Mouse (Mus musculus): ENCODE measurements around the gene Cd2ap. TPM values are rescaled to one million over a fixed set of nuclear protein-coding genes. Genes with fewer than 3 reads are reported as not detected.

Cd2ap gene
- total and polyA plus RNA-seq, 3 experiments: 18.8 to 36.3 (median 26.1) TPM

DNA sequence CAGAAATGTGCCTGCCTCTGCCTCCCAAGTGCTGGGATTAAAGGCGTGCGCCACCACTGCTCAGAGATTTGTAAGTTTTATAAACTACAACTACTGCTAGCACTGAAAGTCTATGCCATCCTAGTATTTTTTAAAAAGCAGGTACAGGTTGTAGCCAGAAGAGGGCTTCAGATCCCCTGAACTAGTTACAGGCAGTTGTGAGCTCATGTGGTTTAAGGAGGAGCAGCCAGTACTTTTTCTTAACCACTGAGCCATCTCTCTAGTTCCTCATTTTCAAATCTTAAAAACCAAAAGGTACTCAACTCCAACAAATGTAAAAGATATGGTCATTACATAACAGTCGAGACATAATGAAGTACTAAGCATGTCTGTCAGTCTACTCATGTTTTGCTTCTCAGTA lies 61.1 kb downstream of the Cd2ap start:
- dilution Hi-C loops (cut with MboI; ENCODE audit: extremely low pct_ligation_motif_present, extremely low pct_unique_long_range_greater_than_20kb, low sequenced_read_pairs): no loop called here
- peak; percentile 61 for DNase-seq (ENCODE audit: extremely low read depth)
- in situ Hi-C loops (cut with MboI; ENCODE audit: low pct_ligation_motif_present, low pct_unique_long_range_greater_than_20kb, low sequenced_read_pairs): no loop called here
- Histone ChIP-seq H3K27me3 (replicated peaks) (no peaks in the 10 kb centered on the region), H3K4me1 (ENCODE audit: control insufficient read depth in 1 of 2, insufficient read depth in 2 of 2) (peaks cover 0 to 8% of the 10 kb centered on the region in 2 experiments; a peak in 2 of 4 replicates), H3K9ac (ENCODE audit: insufficient read depth, low read depth) (no peak overlapping the region), H3K36me3 (replicated peaks in 1 of 2; ENCODE audit: control insufficient read depth in 1 of 2, insufficient read depth in 1 of 2, low read length in 1 of 2) (peaks cover 11 to 40% of the 10 kb centered on the region in 2 experiments), H3K27ac (ENCODE audit: insufficient read depth, low read depth) (no peak overlapping the region), H3K4me3 (replicated peaks in 1 of 3; ENCODE audit: low read depth in 2 of 3, low read length in 2 of 3, poor library complexity in 1 of 3) (no peak overlapping the region), H3K9me3 (replicated peaks; ENCODE audit: low read length) (no peaks in the 10 kb centered on the region), H3K4me2 (ENCODE audit: insufficient read depth, low read depth, poor library complexity, severe bottlenecking) (no peak overlapping the region), H3K79me2 (replicated peaks; ENCODE audit: control insufficient read depth, extremely low read depth, insufficient read depth, poor library complexity, severe bottlenecking) (no peaks in the 10 kb centered on the region)
- TF ChIP-seq SMC3 (IDR thresholded peaks at IDR 0.05; ENCODE audit: low read depth, low read length) (peak; percentile 66), IRF4 (IDR thresholded peaks at IDR 0.05; ENCODE audit: low read depth, low read length) (0 out of 2 replicates have a peak, but pooled peaks have one; percentile 21), MYC (IDR thresholded peaks at IDR 0.05; ENCODE audit: low read depth, low read length) (0 out of 2 replicates have a peak, but pooled peaks have one; percentile 34), RAD21 (IDR thresholded peaks at IDR 0.05; ENCODE audit: low read depth, low read length) (peak; percentile 49), MAFK (IDR thresholded peaks at IDR 0.05; ENCODE audit: insufficient replicate concordance, low read length) (no peak), CTCF (conservative IDR thresholded peaks at IDR 0.05 in 1 of 2, IDR thresholded peaks at IDR 0.05 in 1 of 2; ENCODE audit: low read depth in 2 of 2, low read length in 2 of 2) (peak in 1 of 2 experiments; percentile 61; a peak in 2 of 4 replicates), KAT2A (IDR thresholded peaks at IDR 0.05; ENCODE audit: insufficient replicate concordance, low read length) (no peak)

DNA sequence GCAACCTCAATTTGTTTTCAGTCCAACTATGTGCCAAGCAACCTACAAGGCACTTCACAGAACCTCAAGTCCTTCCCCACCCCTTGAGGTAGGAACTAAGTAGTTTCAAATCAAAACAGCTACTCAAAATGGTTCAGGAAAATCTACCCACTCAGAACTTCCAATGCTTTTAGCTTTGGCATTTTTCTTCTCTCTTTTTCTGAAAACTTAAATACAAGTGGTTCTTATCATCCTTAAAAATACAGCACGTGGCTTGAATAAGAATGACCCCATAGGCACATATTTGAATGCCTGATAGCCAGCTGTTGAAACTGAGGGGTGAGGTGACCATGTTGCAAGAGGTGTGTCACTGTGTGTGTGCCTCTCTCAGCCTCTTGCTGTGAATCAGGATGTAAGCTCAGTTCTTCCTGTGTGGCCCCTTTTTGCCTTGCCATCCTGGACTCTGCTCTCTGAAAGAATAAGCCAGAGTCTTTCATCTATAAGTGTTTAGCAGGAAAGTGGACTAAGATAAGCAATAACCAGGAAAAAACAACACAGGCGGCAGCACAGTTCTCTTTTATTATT lies 84.0 kb downstream of the Cd2ap start:
- no peak overlapping the region for H3K4me3 ChIP-seq (replicated peaks in 1 of 3; ENCODE audit: low read depth in 2 of 3, low read length in 2 of 3, poor library complexity in 1 of 3)
- dilution Hi-C loops (cut with MboI; ENCODE audit: extremely low pct_ligation_motif_present, extremely low pct_unique_long_range_greater_than_20kb, low sequenced_read_pairs) (no loop called here), in situ Hi-C loops (cut with MboI; ENCODE audit: low pct_ligation_motif_present, low pct_unique_long_range_greater_than_20kb, low sequenced_read_pairs) (loop anchor here (25.0 kb wide), 1 partner anchor 130 kb away; no protein-coding TSS in a partner anchor)
- H3K27ac ChIP-seq (ENCODE audit: insufficient read depth, low read depth): no peak overlapping the region
- no peaks in the 10 kb centered on the region for H3K79me2 ChIP-seq (replicated peaks; ENCODE audit: control insufficient read depth, extremely low read depth, insufficient read depth, poor library complexity, severe bottlenecking)
- no peak overlapping the region for H3K9ac ChIP-seq (ENCODE audit: insufficient read depth, low read depth)
- DNase-seq (ENCODE audit: extremely low read depth): no peak
- no peaks in the 10 kb centered on the region for H3K27me3 ChIP-seq (replicated peaks)
- H3K4me1 ChIP-seq (ENCODE audit: control insufficient read depth in 1 of 2, insufficient read depth in 2 of 2): no peaks in the 10 kb centered on the region
- TF ChIP-seq PAX5 (IDR thresholded peaks at IDR 0.05; ENCODE audit: low read length) (no peak), HCFC1 (IDR thresholded peaks at IDR 0.05; ENCODE audit: low read depth, low read length) (no peak), JUND (conservative IDR thresholded peaks at IDR 0.05; ENCODE audit: low read depth, low read length) (no peak), POLR2A (IDR thresholded peaks at IDR 0.05; ENCODE audit: low read depth, low read length) (no peak), IRF4 (IDR thresholded peaks at IDR 0.05; ENCODE audit: low read depth, low read length) (no peak), MXI1 (IDR thresholded peaks at IDR 0.05; ENCODE audit: low read depth, low read length) (no peak)
- H3K4me2 ChIP-seq (ENCODE audit: insufficient read depth, low read depth, poor library complexity, severe bottlenecking): no peak overlapping the region
- no peaks in the 10 kb centered on the region for H3K9me3 ChIP-seq (replicated peaks; ENCODE audit: low read length)
- peaks cover 11 to 19% of the 10 kb centered on the region in 2 experiments for H3K36me3 ChIP-seq (replicated peaks in 1 of 2; ENCODE audit: control insufficient read depth in 1 of 2, insufficient read depth in 1 of 2, low read length in 1 of 2)

DNA sequence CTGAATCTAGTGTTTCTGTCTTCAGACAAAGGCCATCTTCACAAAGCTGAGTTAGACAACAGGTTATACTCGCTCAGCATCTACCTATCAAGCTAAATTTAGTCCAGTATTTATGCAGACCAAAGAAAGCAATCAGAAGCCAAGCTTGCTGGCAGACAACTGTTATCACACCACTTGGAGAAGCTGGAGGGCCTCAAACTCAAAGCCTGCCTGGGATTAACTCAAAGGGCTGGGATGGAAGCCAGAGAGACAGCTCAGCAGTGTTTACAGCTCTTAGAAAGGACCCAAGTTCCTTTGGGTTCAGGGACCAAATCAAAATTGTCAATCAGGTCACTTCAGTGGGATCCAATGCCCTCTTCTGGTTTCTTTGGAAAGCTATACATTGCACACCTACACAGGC lies 85.7 kb downstream of the Cd2ap start:
- no peak overlapping the region for H3K4me2 ChIP-seq (ENCODE audit: insufficient read depth, low read depth, poor library complexity, severe bottlenecking)
- DNase-seq (ENCODE audit: extremely low read depth): no peak
- no peak overlapping the region for H3K4me3 ChIP-seq (replicated peaks in 1 of 3; ENCODE audit: low read depth in 2 of 3, low read length in 2 of 3, poor library complexity in 1 of 3)
- no peaks in the 10 kb centered on the region for H3K27me3 ChIP-seq (replicated peaks)
- H3K9me3 ChIP-seq (replicated peaks; ENCODE audit: low read length): no peaks in the 10 kb centered on the region
- no peak for TF ChIP-seq MEF2A (IDR thresholded peaks at IDR 0.05; ENCODE audit: borderline replicate concordance, low read depth, low read length)
- TF ChIP-seq CHD2 (IDR thresholded peaks at IDR 0.05; ENCODE audit: low read length): no peak
- no peak for TF ChIP-seq MYC (IDR thresholded peaks at IDR 0.05; ENCODE audit: low read depth, low read length)
- no peak for TF ChIP-seq POLR2AphosphoS2 (IDR thresholded peaks at IDR 0.05; ENCODE audit: low read depth, low read length)
- TF ChIP-seq RAD21 (IDR thresholded peaks at IDR 0.05; ENCODE audit: low read depth, low read length): no peak
- no peak for TF ChIP-seq NELFE (IDR thresholded peaks at IDR 0.05; ENCODE audit: low read depth, low read length)
- TF ChIP-seq E2F4 (IDR thresholded peaks at IDR 0.05; ENCODE audit: insufficient replicate concordance, low read depth, low read length): no peak
- TF ChIP-seq RCOR1 (conservative IDR thresholded peaks at IDR 0.05; ENCODE audit: low read depth, low read length): no peak
- no peak for TF ChIP-seq UBTF (IDR thresholded peaks at IDR 0.05; ENCODE audit: low read depth, low read length)
- no peak for TF ChIP-seq CTCF (conservative IDR thresholded peaks at IDR 0.05 in 1 of 2, IDR thresholded peaks at IDR 0.05 in 1 of 2; ENCODE audit: low read depth in 2 of 2, low read length in 2 of 2)
- no peak for TF ChIP-seq EP300 (IDR thresholded peaks at IDR 0.05; ENCODE audit: low read length)
- no peak for TF ChIP-seq ZC3H11A (IDR thresholded peaks at IDR 0.05; ENCODE audit: low read depth, low read length)
- TF ChIP-seq USF1 (IDR thresholded peaks at IDR 0.05; ENCODE audit: low read depth, low read length): no peak
- TF ChIP-seq POLR2A (IDR thresholded peaks at IDR 0.05; ENCODE audit: low read depth, low read length): no peak
- no peak for TF ChIP-seq MAFK (IDR thresholded peaks at IDR 0.05; ENCODE audit: insufficient replicate concordance, low read length)
- no peak overlapping the region for H3K27ac ChIP-seq (ENCODE audit: insufficient read depth, low read depth)
- H3K79me2 ChIP-seq (replicated peaks; ENCODE audit: control insufficient read depth, extremely low read depth, insufficient read depth, poor library complexity, severe bottlenecking): no peaks in the 10 kb centered on the region
- no peak overlapping the region for H3K9ac ChIP-seq (ENCODE audit: insufficient read depth, low read depth)
- H3K4me1 ChIP-seq (ENCODE audit: control insufficient read depth in 1 of 2, insufficient read depth in 2 of 2): no peaks in the 10 kb centered on the region
- in situ Hi-C loops (cut with MboI; ENCODE audit: low pct_ligation_motif_present, low pct_unique_long_range_greater_than_20kb, low sequenced_read_pairs) (loop anchor here (25.0 kb wide), 1 partner anchor 128 kb away; no protein-coding TSS in a partner anchor), dilution Hi-C loops (cut with MboI; ENCODE audit: extremely low pct_ligation_motif_present, extremely low pct_unique_long_range_greater_than_20kb, low sequenced_read_pairs) (no loop called here)
- peaks cover 4 to 5% of the 10 kb centered on the region in 2 experiments for H3K36me3 ChIP-seq (replicated peaks in 1 of 2; ENCODE audit: control insufficient read depth in 1 of 2, insufficient read depth in 1 of 2, low read length in 1 of 2)
